Mouse (Mus musculus) cerebellum, postnatal 10 days (tissue): ENCODE measurements around the gene Pex11g.
A peak's percentile ranks its signal among the peaks of the same experiment; 100 is the strongest.

Experiments used
- DNase-seq, 2 experiments: peaks; one replicate each; pipeline ENCODE4 v3.0.0; 2021; ENCODE audit warnings: mixed read lengths in 2 of 2

Gene Pex11g

GRCm38 (mm10) chr8:3467006-3467885 lies at the start of gene Pex11g:
Gene Pex11g (minus strand): TSS chr8:3467680.
- DNase-seq = peak; percentile 100

GRCm38 (mm10) chr8:3517117-3517495 lies 49.6 kb upstream of the Pex11g start:
- peak in 1 of 2 experiments; percentile 66 for DNase-seq

GRCm38 (mm10) chr8:3516450-3517116 lies 49.1 kb upstream of the Pex11g start:
- peak; percentile 96 to 97 for DNase-seq

- DNase-seq = peak; percentile 61 to 63
Observed at GRCm38 (mm10) chr8:3515771-3516417, 48.4 kb upstream of the Pex11g start.

- DNase-seq = peak; percentile 94 to 96
Observed at GRCm38 (mm10) chr8:3515260-3515671, 47.8 kb upstream of the Pex11g start, which contains the start of gene Pnpla6. Gene Pnpla6 (plus strand): TSS chr8:3515384.

GRCm38 (mm10) chr8:3514681-3515247 lies 47.3 kb upstream of the Pex11g start:
- DNase-seq = peak; percentile 38 to 39

GRCm38 (mm10) chr8:3507979-3508754 lies 40.7 kb upstream of the Pex11g start:
- no peak for DNase-seq

- DNase-seq = no peak
Observed at GRCm38 (mm10) chr8:3502217-3502616, 34.7 kb upstream of the Pex11g start.

GRCm38 (mm10) chr8:3500235-3501090 lies 33.0 kb upstream of the Pex11g start, which contains the start of gene Mcoln1:
Gene Mcoln1 (plus strand): TSS chr8:3500457.
- peak; percentile 99 for DNase-seq

GRCm38 (mm10) chr8:3499751-3500150 lies 32.3 kb upstream of the Pex11g start:
- DNase-seq = peak in 1 of 2 experiments; percentile 19

- DNase-seq = no peak
Observed at GRCm38 (mm10) chr8:3498583-3498982, 31.1 kb upstream of the Pex11g start.

GRCm38 (mm10) chr8:3496428-3496748 lies 28.9 kb upstream of the Pex11g start:
- DNase-seq = peak in 1 of 2 experiments; percentile 26

GRCm38 (mm10) chr8:3495578-3496427 lies 28.3 kb upstream of the Pex11g start:
- DNase-seq = peak; percentile 37 to 39

GRCm38 (mm10) chr8:3493845-3494208 lies 26.3 kb upstream of the Pex11g start:
- peak in 1 of 2 experiments; percentile 27 for DNase-seq

GRCm38 (mm10) chr8:3492901-3493844 lies 25.7 kb upstream of the Pex11g start, which contains the start of gene Zfp358:
Gene Zfp358 (plus strand): TSS chr8:3493138.
- DNase-seq = peak; percentile 91 to 92

GRCm38 (mm10) chr8:3485192-3485591 lies 17.7 kb upstream of the Pex11g start:
- DNase-seq = no peak

GRCm38 (mm10) chr8:3483546-3483945 lies 16.1 kb upstream of the Pex11g start:
- DNase-seq = no peak

GRCm38 (mm10) chr8:3482240-3482740 lies 14.8 kb upstream of the Pex11g start:
- no peak for DNase-seq

GRCm38 (mm10) chr8:3481605-3482004 lies 14.1 kb upstream of the Pex11g start:
- DNase-seq = no peak
